Mouse (Mus musculus): ENCODE measurements around the gene Slc39a3.
A peak's percentile ranks its signal among the peaks of the same experiment; 100 is the strongest.
"Not testable (repeated sequence)": the region's sequence is repeated elsewhere in the genome, so short reads cannot be mapped to it uniquely, and the experiment has no call there.

The Slc39a3 gene

DNA sequence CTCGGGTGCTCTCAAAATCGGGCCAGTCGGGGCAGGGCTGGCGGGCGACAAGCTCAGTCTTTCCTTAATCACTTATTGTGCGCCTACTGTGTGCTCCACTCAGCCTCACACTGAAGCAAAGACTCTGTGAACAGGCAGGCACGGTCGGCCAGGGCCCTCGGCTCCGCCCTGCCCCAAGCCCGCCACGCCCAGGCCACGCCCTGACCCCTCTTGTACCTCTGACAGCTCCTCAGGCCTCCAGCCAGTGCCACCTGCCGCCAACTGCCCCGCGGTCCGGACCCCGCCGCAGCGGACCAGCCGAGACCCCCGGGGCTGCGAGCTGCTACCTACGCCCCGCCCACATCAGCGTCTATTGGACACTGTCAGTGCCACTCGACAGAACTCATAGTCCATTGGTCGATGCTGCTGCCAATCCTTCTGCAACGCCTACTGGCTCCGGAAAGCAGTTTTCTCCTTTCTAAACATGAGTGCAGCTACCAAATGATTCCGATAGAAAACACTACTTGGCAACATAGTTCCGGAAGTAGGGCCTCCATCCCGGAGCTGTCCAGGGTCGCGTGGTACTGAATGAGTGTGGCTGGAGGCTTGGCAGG, at the start of gene Slc39a3:
Gene Slc39a3, minus strand, starts transcription at position 439 of the 593 bp plus-strand sequence.
- peak; percentile 99 for DNase-seq

GRCm38 (mm10) chr10:81087021-81087420, 49.8 kb upstream of the Slc39a3 start:
- peak; percentile 63 for DNase-seq

- peak; percentile 89 for DNase-seq
Measured at GRCm38 (mm10) chr10:81082168-81082960, 45.1 kb upstream of the Slc39a3 start.

DNA sequence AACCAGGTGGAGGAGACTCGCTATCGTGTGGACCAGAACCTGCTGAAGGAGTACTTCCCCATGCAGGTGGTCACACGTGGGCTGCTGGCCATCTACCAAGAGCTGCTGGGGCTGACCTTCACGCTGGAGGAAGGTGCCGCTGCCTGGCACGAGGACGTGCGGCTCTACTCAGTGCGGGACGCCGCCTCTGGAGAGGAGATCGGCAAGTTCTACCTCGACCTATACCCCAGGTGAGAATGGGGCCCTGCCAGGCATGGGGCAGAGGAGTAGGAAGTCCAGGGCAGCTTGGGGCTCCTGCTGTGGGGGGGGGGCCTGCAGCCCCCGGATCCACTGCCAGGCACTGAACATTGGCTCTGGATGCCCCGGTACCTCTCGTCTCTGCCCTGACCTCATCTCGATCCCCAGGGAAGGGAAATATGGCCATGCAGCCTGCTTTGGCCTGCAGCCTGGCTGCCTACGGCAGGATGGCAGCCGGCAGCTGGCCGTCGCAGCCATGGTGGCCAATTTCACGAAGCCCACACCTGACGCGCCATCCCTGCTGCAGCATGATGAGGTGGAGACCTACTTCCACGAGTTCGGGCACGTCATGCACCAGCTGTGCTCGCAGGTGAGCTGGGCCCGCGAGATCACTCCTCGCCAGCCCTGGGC, 42.9 kb upstream of the Slc39a3 start:
- DNase-seq: no peak

DNA sequence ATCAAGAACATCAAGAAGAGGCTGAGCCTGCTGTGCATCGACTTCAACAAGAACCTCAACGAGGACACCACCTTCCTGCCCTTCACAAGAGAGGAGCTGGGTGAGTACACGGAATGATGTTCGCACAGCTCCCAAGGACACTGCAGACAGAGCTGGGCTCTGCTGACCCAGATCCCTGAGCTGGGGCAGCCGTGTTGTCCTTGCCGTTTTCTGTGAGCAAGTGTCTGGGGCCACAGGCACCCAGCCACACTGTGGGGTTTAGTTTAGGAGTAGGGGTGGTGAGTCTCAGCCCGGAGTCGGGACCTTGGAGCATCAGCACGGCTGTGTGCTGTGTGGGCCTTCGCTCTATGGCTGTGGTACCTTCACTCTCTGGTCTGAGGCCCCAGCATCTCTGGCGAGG, 40.7 kb upstream of the Slc39a3 start:
- DNase-seq: no peak

GRCm38 (mm10) chr10:81076356-81076755, 39.1 kb upstream of the Slc39a3 start:
- DNase-seq: no peak

- no peak for DNase-seq
Measured at GRCm38 (mm10) chr10:81075734-81076133, 38.5 kb upstream of the Slc39a3 start.

DNA sequence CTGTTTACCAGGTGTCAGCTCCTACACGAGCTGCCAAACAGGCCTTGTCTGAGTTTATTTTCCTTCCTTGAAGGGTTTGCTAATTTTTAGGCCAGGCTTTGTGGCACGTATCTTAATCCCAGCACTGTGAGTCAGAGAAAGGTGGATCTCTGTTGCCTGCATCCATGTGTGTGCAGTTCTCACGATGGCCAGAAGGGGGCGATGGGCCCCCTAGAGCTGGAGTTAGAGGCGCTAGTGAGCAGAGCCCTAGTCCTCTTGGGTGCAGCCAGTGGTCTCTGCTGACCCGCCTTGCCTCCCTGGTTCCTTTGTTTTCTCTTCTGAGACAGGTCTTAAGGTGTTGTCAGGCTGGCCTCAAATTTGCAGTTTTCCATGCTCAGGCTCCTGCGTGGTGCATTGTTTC, 36.2 kb upstream of the Slc39a3 start:
- DNase-seq: no peak

- no peak for DNase-seq
Measured at GRCm38 (mm10) chr10:81072290-81072689, 35.1 kb upstream of the Slc39a3 start.

DNA sequence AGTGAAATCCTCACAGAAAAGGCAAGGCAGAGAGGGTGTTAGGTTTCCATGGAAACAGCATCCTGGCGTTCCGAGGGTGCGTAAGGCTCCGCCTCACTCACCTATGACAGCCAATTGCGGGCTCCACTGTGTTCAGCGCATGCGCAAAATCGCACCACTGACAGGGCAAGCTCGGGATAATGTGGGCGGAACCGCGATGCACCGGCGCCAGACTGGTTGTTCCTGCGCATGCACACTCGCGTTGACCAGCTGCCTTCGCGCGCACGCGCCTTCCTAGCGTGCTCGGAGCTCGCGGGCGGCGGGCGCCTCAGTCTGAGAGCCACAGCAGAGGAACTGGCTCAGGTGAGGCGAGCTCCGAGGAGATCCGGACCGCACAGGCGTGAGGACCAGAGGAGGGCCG, 32.6 kb upstream of the Slc39a3 start, which contains the start of gene Thop1:
Gene Thop1, plus strand, starts transcription at position 200 of the 400 bp plus-strand sequence.
- DNase-seq: peak; percentile 99

DNA sequence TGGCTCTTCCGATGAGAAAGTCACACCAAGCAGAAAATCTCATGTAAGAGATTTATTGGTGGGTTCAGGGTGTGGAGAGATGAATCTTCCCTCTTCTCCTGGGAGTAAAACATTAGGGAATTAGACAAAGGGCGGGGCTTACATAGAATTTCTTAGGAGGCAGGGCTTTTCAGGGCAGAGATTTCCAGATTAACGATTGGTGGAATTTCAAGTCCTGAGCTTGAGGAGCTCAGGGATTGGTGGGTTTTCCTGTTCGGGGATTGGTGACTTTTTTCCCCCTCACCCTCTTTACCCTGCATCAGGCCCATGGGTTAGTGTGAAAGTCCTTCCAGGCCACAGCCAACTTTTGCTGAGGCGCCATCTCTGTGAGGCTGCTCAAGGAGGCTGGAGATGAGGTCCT, 31.5 kb upstream of the Slc39a3 start:
- DNase-seq: no peak

GRCm38 (mm10) chr10:81064519-81064918, 27.3 kb upstream of the Slc39a3 start:
- DNase-seq: not testable (repeated sequence)

DNA sequence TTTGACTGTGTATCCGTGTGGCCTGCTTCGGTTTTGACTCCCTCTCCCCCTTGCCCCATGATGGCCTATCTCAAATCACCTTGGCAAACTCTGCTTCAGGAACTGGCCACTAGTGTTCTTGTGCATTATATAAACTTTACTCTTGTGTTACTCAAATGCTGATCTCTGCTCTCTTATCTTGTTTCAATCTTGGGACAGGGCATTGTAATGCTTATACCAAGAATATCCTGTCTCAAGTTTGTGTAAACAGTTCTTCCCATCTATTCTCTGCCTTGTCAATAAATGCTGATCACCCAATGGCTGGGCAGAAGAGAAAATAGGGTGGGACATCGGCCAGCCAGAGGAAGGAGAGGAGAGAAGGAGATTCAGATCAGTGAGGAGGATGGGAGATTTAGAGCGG, 25.5 kb upstream of the Slc39a3 start:
- peak; percentile 52 for DNase-seq

DNA sequence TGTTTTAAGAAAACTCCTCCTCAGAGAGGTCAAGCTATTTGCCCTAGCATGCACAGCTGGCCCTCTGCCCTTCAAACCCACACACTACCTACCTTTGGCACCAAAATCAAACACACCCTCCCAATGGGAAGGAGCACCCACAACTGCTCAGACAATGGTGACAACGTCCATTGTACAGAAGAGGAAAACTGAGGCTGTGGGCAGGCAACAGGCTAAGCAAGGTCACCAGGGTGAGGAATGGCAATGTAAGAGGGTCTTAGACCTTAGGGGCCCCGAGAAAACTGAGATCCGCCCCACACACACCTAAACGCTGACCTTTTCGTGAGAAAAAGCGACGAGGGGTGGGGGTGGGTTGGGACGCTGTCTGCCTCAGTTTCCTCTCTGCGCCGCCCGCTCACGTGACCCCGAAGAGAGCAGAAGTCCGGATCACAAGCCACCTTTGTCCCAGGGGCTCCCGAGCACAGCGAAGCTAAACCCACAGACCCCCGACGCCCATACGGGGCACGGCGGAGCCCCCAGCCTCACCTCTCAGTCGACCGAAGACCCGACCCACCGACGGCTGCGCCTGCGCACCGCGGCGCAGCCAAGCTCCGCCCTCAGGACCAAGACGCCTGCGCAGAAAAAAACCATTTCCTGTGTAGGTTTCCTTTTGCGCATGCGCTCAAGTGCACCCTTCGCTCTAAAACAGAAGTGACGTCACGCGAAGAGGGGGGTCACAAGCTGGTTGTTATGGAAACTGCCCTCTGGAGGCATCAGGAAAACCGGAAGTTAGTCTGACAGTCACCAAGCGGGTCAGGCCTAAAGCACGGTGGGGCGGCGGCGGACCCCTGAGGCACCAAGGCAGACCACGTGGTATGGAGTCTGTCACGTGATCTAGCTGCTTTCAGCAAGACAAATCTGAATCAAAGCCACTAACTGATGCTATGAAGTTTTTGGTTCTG, 22.6 kb upstream of the Slc39a3 start, which contains the start of gene Sgta:
Gene Sgta, minus strand, starts transcription at position 579 of the 941 bp plus-strand sequence.
- DNase-seq: peak; percentile 100

DNA sequence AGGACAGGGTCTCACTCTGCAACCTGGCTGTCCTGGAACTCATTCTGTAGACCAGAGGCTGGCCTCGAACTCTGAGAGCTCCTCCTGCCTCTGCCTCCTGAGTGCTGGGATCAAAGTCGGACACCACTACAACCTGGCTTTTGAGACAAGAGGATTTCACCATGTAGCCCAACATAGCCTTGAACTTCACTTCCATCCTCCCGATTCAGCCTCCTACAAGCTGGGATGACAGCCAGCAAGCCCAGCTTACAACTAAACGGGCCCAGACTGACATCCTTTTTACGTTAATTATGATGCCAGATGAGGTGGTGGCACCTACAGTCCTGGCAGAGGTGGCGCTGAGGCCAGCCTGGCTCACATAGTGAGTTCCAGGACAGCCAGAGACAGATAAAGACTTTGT, 21.7 kb upstream of the Slc39a3 start:
- no peak for DNase-seq

GRCm38 (mm10) chr10:81057406-81058130, 20.3 kb upstream of the Slc39a3 start:
- no peak for DNase-seq

DNA sequence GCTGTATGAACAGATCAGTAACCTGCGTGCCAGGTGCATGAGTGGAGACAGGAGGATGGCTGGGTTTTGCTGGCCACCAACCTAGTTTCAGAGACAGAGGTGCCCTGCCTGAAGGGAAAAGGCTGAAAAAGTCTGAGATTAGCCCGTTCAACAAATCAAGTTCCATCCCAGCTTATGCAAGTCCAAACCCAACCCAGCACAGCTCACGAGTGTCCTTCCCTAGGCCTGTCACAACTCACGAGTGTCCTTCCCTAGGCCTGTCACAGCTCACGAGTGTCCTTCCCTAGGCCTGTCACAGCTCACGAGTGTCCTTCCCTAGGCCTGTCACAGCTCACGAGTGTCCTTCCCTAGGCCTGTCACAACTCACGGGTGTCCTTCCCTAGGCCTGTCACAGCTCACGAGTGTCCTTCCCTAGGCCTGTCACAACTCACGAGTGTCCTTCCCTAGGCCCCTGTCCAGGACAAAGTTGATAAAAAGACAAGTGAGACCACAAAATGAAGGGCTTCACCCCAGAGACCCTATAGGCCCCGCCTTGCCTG, 18.6 kb upstream of the Slc39a3 start:
- not testable (repeated sequence) for DNase-seq

DNA sequence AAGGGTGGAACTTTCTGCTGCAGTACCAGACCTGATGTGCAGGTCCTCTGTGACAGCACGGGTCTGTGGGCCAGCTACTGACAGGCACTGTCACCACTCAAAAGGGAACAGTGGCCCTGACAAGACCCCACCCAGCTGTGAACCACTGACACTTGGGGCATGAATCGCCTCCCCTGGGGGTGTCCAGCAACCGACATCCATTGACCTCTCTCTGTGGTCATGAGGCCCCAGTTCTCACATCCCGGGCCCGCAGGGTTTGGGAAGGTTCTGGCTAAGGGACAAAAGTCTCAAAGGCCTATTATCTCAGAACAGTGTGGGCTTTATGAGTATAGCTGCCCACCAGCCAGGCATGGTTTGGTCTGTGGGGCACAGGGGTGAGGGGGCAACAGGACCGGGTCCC, 17.9 kb upstream of the Slc39a3 start:
- no peak for DNase-seq

GRCm38 (mm10) chr10:81052577-81052976, 15.4 kb upstream of the Slc39a3 start:
- no peak for DNase-seq

GRCm38 (mm10) chr10:81051133-81051532, 13.9 kb upstream of the Slc39a3 start:
- DNase-seq: no peak

GRCm38 (mm10) chr10:81050645-81051044, 13.4 kb upstream of the Slc39a3 start:
- no peak for DNase-seq

DNA sequence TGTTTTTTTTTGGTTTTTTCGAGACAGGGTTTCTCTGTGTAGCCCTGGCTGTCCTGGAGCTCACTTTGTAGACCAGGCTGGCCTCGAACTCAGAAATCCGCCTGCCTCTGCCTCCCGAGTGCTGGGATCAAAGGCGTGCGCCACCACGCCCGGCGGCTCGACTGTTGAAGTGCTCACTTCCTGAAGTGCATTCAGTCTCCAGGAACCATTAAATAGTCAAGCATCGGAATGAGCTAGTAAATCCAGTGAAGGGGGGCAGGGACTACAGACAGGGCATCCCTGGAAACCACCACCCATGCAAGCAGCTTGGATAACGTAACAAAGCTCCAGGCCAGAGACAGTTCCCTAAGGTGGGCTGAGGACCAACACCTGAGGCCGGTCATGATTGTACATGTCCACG, 8.0 kb upstream of the Slc39a3 start:
- not testable (repeated sequence) for DNase-seq
